Mouse (Mus musculus) hindbrain, embryonic 16.5 days (tissue): ENCODE data around the gene Arhgap33. TPM values are rescaled to one million over a fixed set of nuclear protein-coding genes. Genes with fewer than 3 reads are reported as not detected.
"Not testable (repeated sequence)": the region's sequence is repeated elsewhere in the genome, so short reads cannot be mapped to it uniquely, and the experiment has no call there.

Experiments
- ATAC-seq: fragments of 200-750 bp; cut with Nextera tagmentation; 2 replicates; pipeline ENCODE4 v1.8.0; 2017; ENCODE audit warnings: moderate TSS enrichment, moderate library complexity
- H3K27ac ChIP-seq: fragments of 300-500 bp; sonication (generic); 2 replicates; pipeline ENCODE4 v1.5.1; 2014; ENCODE audit warnings: low read depth, mild to moderate bottlenecking, control low read depth, low read length, moderate library complexity
- H3K27me3 ChIP-seq: fragments of 300-500 bp; sonication (generic); replicated peaks from 2 replicates; pipeline ENCODE4 v1.6.1; 2014; ENCODE audit warnings: low read length; ENCODE audit not compliant: control insufficient read depth, insufficient read depth
- H3K36me3 ChIP-seq: fragments of 300-500 bp; sonication (generic); 2 replicates; pipeline ENCODE4 v1.6.1; 2014; ENCODE audit warnings: mild to moderate bottlenecking, low read length, moderate library complexity, mixed read lengths; ENCODE audit not compliant: control insufficient read depth, insufficient read depth
- H3K4me1 ChIP-seq: fragments of 300-500 bp; sonication (generic); 2 replicates; pipeline ENCODE4 v1.6.1; 2014; ENCODE audit warnings: low read depth, low read length; ENCODE audit not compliant: control insufficient read depth, insufficient read depth
- H3K4me2 ChIP-seq: fragments of 300-500 bp; sonication (generic); 2 replicates; pipeline ENCODE4 v1.6.1; 2014; ENCODE audit warnings: mild to moderate bottlenecking, low read length, control low read depth, moderate library complexity
- H3K4me3 ChIP-seq: fragments of 300-500 bp; sonication (generic); 2 replicates; pipeline ENCODE4 v1.5.1; 2014; ENCODE audit warnings: mild to moderate bottlenecking, low read length, control low read depth, moderate library complexity
- H3K9ac ChIP-seq: fragments of 300-500 bp; sonication (generic); 2 replicates; pipeline ENCODE4 v1.6.1; 2014; ENCODE audit warnings: low read depth, mild to moderate bottlenecking, control low read depth, low read length, moderate library complexity
- H3K9me3 ChIP-seq: fragments of 300-500 bp; sonication (generic); 2 replicates; pipeline ENCODE4 v1.6.1; 2014; ENCODE audit warnings: mild to moderate bottlenecking, low read length, moderate library complexity; ENCODE audit not compliant: control insufficient read depth
- WGBS: fragments of 180-500 bp; shearing (Covaris S2); extraction: QIAGEN DNeasy Blood & Tissue Kit; methylation state at CpG from one replicate; pipeline ENCODE4 v1.1.7; 2014; 5-methylcytosine and 5-hydroxymethylcytosine counted together
- polyA plus RNA-seq: library from polyadenylated mRNA; unstranded; fragments of >200 nt; fragmentation: Nextera tagmentation; extraction: Ambion mirVana; gene quantifications from 2 replicates; pipeline ENCODE4 v1.2.1, GENCODE M21; 2015

Arhgap33 gene
- polyA plus RNA-seq, 1 experiment from 2014 or later: 94.8 TPM

DNA sequence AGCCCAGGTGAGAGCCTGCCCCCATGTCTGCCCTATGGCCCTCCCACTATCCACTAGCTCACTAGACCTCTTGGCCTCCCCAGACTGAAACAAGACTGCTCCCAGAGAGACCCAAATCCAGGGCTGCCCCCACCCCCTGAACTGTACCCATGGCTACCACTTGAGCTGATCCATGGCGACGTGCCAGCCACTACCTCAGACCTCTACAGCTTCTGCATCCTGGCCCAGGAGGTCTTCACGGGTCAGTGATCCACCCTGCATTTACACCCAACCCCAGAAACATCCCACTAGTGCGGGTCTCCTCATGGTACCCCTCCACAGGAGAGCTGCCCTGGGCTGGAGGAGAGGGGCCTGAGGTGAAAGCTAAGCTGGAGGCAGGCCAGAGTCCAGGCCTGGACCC is 14.5 kb downstream of the Arhgap33 start:
- H3K9ac ChIP-seq: no peak overlapping the region
- 58% methylated on average over 4 of the region's 4 CpGs for WGBS

GRCm38 (mm10) chr7:30518325-30518724 is 16.5 kb downstream of the Arhgap33 start:
- Histone ChIP-seq H3K27me3 (no peaks in the 10 kb centered on the region), H3K4me2 (no peak overlapping the region), H3K4me3 (no peak overlapping the region), H3K27ac (no peak overlapping the region), H3K4me1 (peaks cover 5% of the 10 kb centered on the region), H3K9me3 (no peaks in the 10 kb centered on the region), H3K9ac (no peak overlapping the region), H3K36me3 (peaks cover 5% of the 10 kb centered on the region)
- 53% methylated on average over 6 of the region's 8 CpGs for WGBS
- ATAC-seq: no peak

More for the DNA sequence above, 14.5 kb downstream of the Arhgap33 start:
- H3K27ac ChIP-seq: no peak overlapping the region
- H3K4me2 ChIP-seq: no peak overlapping the region
- no peak overlapping the region for H3K4me3 ChIP-seq
- no peaks in the 10 kb centered on the region for H3K27me3 ChIP-seq
- ATAC-seq: peak; percentile 15
- H3K9me3 ChIP-seq: no peaks in the 10 kb centered on the region
- peaks cover 5% of the 10 kb centered on the region for H3K4me1 ChIP-seq
- peaks cover 15% of the 10 kb centered on the region for H3K36me3 ChIP-seq

GRCm38 (mm10) chr7:30515003-30515760 is 19.7 kb downstream of the Arhgap33 start:
- no peak for ATAC-seq
- Histone ChIP-seq H3K9ac (no peak overlapping the region), H3K27ac (no peak overlapping the region), H3K36me3 (no peaks in the 10 kb centered on the region), H3K27me3 (no peaks in the 10 kb centered on the region), H3K4me1 (no peaks in the 10 kb centered on the region; the same call in 1 of the 2 replicates), H3K4me3 (no peak overlapping the region), H3K9me3 (no peaks in the 10 kb centered on the region), H3K4me2 (no peak overlapping the region)
- 62% methylated on average over 24 of the region's 24 CpGs for WGBS

- ATAC-seq: no peak
- no peaks in the 10 kb centered on the region for H3K4me1 ChIP-seq
Measured at GRCm38 (mm10) chr7:30508061-30508460, 26.8 kb downstream of the Arhgap33 start.

GRCm38 (mm10) chr7:30501159-30501558 is 33.7 kb downstream of the Arhgap33 start:
- H3K27ac ChIP-seq, H3K4me3 ChIP-seq, H3K4me1 ChIP-seq, H3K36me3 ChIP-seq, ATAC-seq, H3K9me3 ChIP-seq, H3K27me3 ChIP-seq, H3K9ac ChIP-seq, H3K4me2 ChIP-seq: not testable (repeated sequence)
- 66% methylated on average over 5 of the region's 5 CpGs for WGBS

More at GRCm38 (mm10) chr7:30508061-30508460, 26.8 kb downstream of the Arhgap33 start:
- Histone ChIP-seq H3K27ac (no peak overlapping the region), H3K27me3 (no peaks in the 10 kb centered on the region), H3K9ac (no peak overlapping the region), H3K9me3 (no peaks in the 10 kb centered on the region), H3K4me3 (no peak overlapping the region), H3K4me2 (no peak overlapping the region), H3K36me3 (no peaks in the 10 kb centered on the region)
- 71% methylated on average over 4 of the region's 4 CpGs for WGBS

DNA sequence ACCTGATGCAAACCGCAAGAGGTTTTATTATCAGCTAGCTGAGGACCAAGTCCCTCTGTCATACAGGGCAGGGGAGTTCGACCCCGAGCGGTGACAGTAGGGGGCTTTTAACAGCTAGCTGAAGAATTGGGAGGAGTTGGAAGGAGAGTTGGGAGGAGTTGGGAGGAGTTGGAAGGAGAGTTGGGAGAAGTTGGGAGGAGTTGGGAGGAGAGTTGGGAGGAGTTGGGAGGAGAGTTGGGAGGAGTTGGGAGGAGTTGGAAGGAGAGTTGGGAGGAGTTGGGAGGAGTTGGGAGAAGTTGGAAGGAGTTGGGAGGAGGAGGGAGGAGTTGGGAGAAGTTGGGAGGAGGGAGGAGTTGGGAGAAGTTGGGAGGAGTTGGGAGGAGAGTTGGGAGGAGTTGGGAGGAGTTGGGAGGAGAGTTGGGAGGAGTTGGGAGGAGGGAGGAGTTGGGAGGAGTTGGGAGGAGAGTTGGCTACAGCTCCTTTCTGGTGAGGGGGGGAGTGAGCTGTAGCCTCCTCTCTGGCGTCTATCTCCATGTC is 39.3 kb downstream of the Arhgap33 start:
- WGBS: 57% methylated on average over 5 of the region's 5 CpGs
- not testable (repeated sequence) for H3K36me3 ChIP-seq, H3K9me3 ChIP-seq, H3K4me3 ChIP-seq, H3K9ac ChIP-seq, H3K27ac ChIP-seq, H3K4me2 ChIP-seq, ATAC-seq, H3K27me3 ChIP-seq, H3K4me1 ChIP-seq

GRCm38 (mm10) chr7:30493401-30493931 is 41.4 kb downstream of the Arhgap33 start, which contains the start of gene Prodh2:
TSS of gene Prodh2 (plus strand) at chr7:30493622.
- Histone ChIP-seq H3K9me3 (no peaks in the 10 kb centered on the region), H3K9ac (no peak within 1 kb of the TSS), H3K27ac (no peak within 1 kb of the TSS), H3K4me1 (no peaks in the 10 kb centered on the region), H3K4me2 (no peak within 1 kb of the TSS), H3K4me3 (no peak within 1 kb of the TSS), H3K27me3 (no peaks in the 10 kb centered on the region), H3K36me3 (no peaks in the 10 kb centered on the region)
- 51% methylated on average over 11 of the region's 11 CpGs for WGBS
- no peak for ATAC-seq

- Histone ChIP-seq H3K4me2 (no peak overlapping the region), H3K27me3 (no peaks in the 10 kb centered on the region), H3K27ac (no peak overlapping the region), H3K4me1 (no peaks in the 10 kb centered on the region), H3K4me3 (no peak overlapping the region), H3K36me3 (no peaks in the 10 kb centered on the region), H3K9me3 (no peaks in the 10 kb centered on the region), H3K9ac (no peak overlapping the region)
- WGBS: 19% methylated on average over 4 of the region's 4 CpGs
- ATAC-seq: no peak
Measured at GRCm38 (mm10) chr7:30492765-30493164, 42.1 kb downstream of the Arhgap33 start.

DNA sequence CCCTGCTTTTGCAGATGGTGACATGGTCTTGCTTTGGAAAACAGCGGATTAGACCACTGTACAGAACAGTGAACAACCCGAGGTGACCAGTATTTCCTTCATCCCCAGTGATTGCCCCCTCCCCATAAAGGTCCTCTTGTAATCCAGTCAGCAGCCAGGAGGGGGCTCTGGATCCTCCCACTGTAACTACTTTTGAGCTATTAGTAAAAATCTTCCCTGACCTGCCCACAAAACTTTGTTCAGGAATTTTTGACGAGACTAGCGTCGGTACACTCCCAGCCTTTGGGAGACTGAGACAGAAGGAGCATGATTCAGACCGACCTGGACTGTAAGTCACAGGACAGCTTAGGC is 43.9 kb downstream of the Arhgap33 start:
- Histone ChIP-seq H3K27me3 (no peaks in the 10 kb centered on the region), H3K4me3 (no peak overlapping the region), H3K9me3 (no peaks in the 10 kb centered on the region), H3K4me2 (no peak overlapping the region), H3K4me1 (no peaks in the 10 kb centered on the region), H3K9ac (no peak overlapping the region), H3K36me3 (no peaks in the 10 kb centered on the region), H3K27ac (no peak overlapping the region)
- ATAC-seq: no peak
- WGBS: 18% methylated on average over 6 of the region's 6 CpGs
